Mouse (Mus musculus): Measurements from ENCODE around the gene Crygd. TPM values are rescaled to one million over a fixed set of nuclear protein-coding genes. Genes with fewer than 3 reads are reported as not detected.

Crygd gene
- total RNA-seq (2012; rRNA removed) = not detected in 2 replicates
- total RNA-seq (2014; rRNA removed) = not detected in 2 replicates
- not detected in 2 replicates for polyA plus RNA-seq (2012; ENCODE audit: insufficient read length, low read depth)

GRCm38 (mm10) chr1:65063352-65063751 is at the start of gene Crygd:
Gene Crygd, minus strand, starts transcription at chr1:65063452.
- H3K27ac ChIP-seq (ENCODE audit: insufficient read depth, low read depth) = no peak within 1 kb of the TSS
- dilution Hi-C loops (cut with MboI; ENCODE audit: extremely low pct_ligation_motif_present, extremely low pct_unique_long_range_greater_than_20kb, low sequenced_read_pairs) (no loop called here), in situ Hi-C loops (cut with MboI; ENCODE audit: low pct_ligation_motif_present, low pct_unique_long_range_greater_than_20kb, low sequenced_read_pairs) (no loop called here)
- H3K9me3 ChIP-seq (replicated peaks; ENCODE audit: low read length) = peaks cover 2% of the 10 kb centered on the region
- peaks cover 0 to 20% of the 10 kb centered on the region in 2 experiments; a peak in 3 of 4 replicates for H3K4me1 ChIP-seq (ENCODE audit: control insufficient read depth in 1 of 2, insufficient read depth in 2 of 2)
- no peaks in the 10 kb centered on the region for H3K27me3 ChIP-seq (replicated peaks)
- H3K36me3 ChIP-seq (replicated peaks in 1 of 2; ENCODE audit: control insufficient read depth in 1 of 2, insufficient read depth in 1 of 2, low read length in 1 of 2) = no peaks in the 10 kb centered on the region
- DNase-seq (ENCODE audit: extremely low read depth) = no peak
- H3K79me2 ChIP-seq (replicated peaks; ENCODE audit: control insufficient read depth, extremely low read depth, insufficient read depth, poor library complexity, severe bottlenecking) = no peaks in the 10 kb centered on the region
- H3K4me3 ChIP-seq (replicated peaks in 1 of 3; ENCODE audit: low read depth in 2 of 3, low read length in 2 of 3, poor library complexity in 1 of 3) = no peak within 1 kb of the TSS
- no peak within 1 kb of the TSS for H3K4me2 ChIP-seq (ENCODE audit: insufficient read depth, low read depth, poor library complexity, severe bottlenecking)
- TF ChIP-seq POLR2A (IDR thresholded peaks at IDR 0.05; ENCODE audit: low read depth, low read length) (no peak), MYC (IDR thresholded peaks at IDR 0.05; ENCODE audit: low read depth, low read length) (no peak), ZKSCAN1 (IDR thresholded peaks at IDR 0.05; ENCODE audit: borderline replicate concordance, low read depth, low read length) (no peak), NRF1 (IDR thresholded peaks at IDR 0.05; ENCODE audit: low read depth, low read length) (no peak), MAZ (IDR thresholded peaks at IDR 0.05; ENCODE audit: low read depth, low read length) (no peak), SMC3 (IDR thresholded peaks at IDR 0.05; ENCODE audit: low read depth, low read length) (no peak), RAD21 (IDR thresholded peaks at IDR 0.05; ENCODE audit: low read depth, low read length) (no peak), ZMIZ1 (IDR thresholded peaks at IDR 0.05; ENCODE audit: low read depth, low read length) (no peak), USF1 (IDR thresholded peaks at IDR 0.05; ENCODE audit: low read depth, low read length) (no peak), RCOR1 (conservative IDR thresholded peaks at IDR 0.05; ENCODE audit: low read depth, low read length) (no peak), MXI1 (IDR thresholded peaks at IDR 0.05; ENCODE audit: low read depth, low read length) (no peak)
- H3K9ac ChIP-seq (ENCODE audit: insufficient read depth, low read depth) = no peak within 1 kb of the TSS

- in situ Hi-C loops (cut with MboI; ENCODE audit: low pct_ligation_motif_present, low pct_unique_long_range_greater_than_20kb, low sequenced_read_pairs) = loop anchor here (10.0 kb wide), 1 partner anchor 62 kb away; no protein-coding TSS in a partner anchor
- no peak overlapping the region for H3K4me3 ChIP-seq (replicated peaks in 1 of 3; ENCODE audit: low read depth in 2 of 3, low read length in 2 of 3, poor library complexity in 1 of 3)
- TF ChIP-seq UBTF (IDR thresholded peaks at IDR 0.05; ENCODE audit: low read depth, low read length) (no peak), SIN3A (IDR thresholded peaks at IDR 0.05; ENCODE audit: low read length) (no peak), MYC (IDR thresholded peaks at IDR 0.05; ENCODE audit: low read depth, low read length) (no peak), PAX5 (IDR thresholded peaks at IDR 0.05; ENCODE audit: low read length) (no peak), ELF1 (IDR thresholded peaks at IDR 0.05; ENCODE audit: low read depth, low read length) (no peak), NRF1 (IDR thresholded peaks at IDR 0.05; ENCODE audit: low read depth, low read length) (no peak), USF2 (conservative IDR thresholded peaks at IDR 0.05; ENCODE audit: low read depth, low read length) (no peak), ZC3H11A (IDR thresholded peaks at IDR 0.05; ENCODE audit: low read depth, low read length) (no peak), POLR2AphosphoS2 (IDR thresholded peaks at IDR 0.05; ENCODE audit: low read depth, low read length) (no peak), MAFK (IDR thresholded peaks at IDR 0.05; ENCODE audit: insufficient replicate concordance, low read length) (no peak), RCOR1 (conservative IDR thresholded peaks at IDR 0.05; ENCODE audit: low read depth, low read length) (no peak)
Observed at GRCm38 (mm10) chr1:65112807-65113196, 49.5 kb upstream of the Crygd start.

More at GRCm38 (mm10) chr1:65112807-65113196, 49.5 kb upstream of the Crygd start:
- no peak for DNase-seq (ENCODE audit: extremely low read depth)
- Histone ChIP-seq H3K36me3 (replicated peaks in 1 of 2; ENCODE audit: control insufficient read depth in 1 of 2, insufficient read depth in 1 of 2, low read length in 1 of 2) (no peaks in the 10 kb centered on the region), H3K27ac (ENCODE audit: insufficient read depth, low read depth) (no peak overlapping the region), H3K9ac (ENCODE audit: insufficient read depth, low read depth) (no peak overlapping the region), H3K4me1 (ENCODE audit: control insufficient read depth in 1 of 2, insufficient read depth in 2 of 2) (peaks cover 0 to 21% of the 10 kb centered on the region in 2 experiments; a peak in 2 of 4 replicates), H3K27me3 (replicated peaks) (no peaks in the 10 kb centered on the region), H3K4me2 (ENCODE audit: insufficient read depth, low read depth, poor library complexity, severe bottlenecking) (no peak overlapping the region), H3K9me3 (replicated peaks; ENCODE audit: low read length) (no peaks in the 10 kb centered on the region), H3K79me2 (replicated peaks; ENCODE audit: control insufficient read depth, extremely low read depth, insufficient read depth, poor library complexity, severe bottlenecking) (no peaks in the 10 kb centered on the region)
- dilution Hi-C loops (cut with MboI; ENCODE audit: extremely low pct_ligation_motif_present, extremely low pct_unique_long_range_greater_than_20kb, low sequenced_read_pairs) = no loop called here
